Mouse (Mus musculus) E14TG2a.4 (cell line): ENCODE results near the gene Mosmo.

ENCODE experiments used
- H3K27me3 ChIP-seq: 2 replicates; pipeline ENCODE4 v1.6.1; 2014; ENCODE audit warnings: low read length, control low read depth; ENCODE audit not compliant: insufficient read depth
- H3K36me3 ChIP-seq: 2 replicates; pipeline ENCODE4 v1.6.1; 2014; ENCODE audit warnings: low read length, control low read depth; ENCODE audit not compliant: insufficient read depth
- H3K4me1 ChIP-seq: replicated peaks from 2 replicates; pipeline ENCODE4 v1.6.1; 2014; ENCODE audit warnings: low read depth, low read length, control low read depth
- H3K4me3 ChIP-seq: replicated peaks from 2 replicates; pipeline ENCODE4 v1.5.1; 2014; ENCODE audit warnings: mild to moderate bottlenecking, low read length
- H3K9me3 ChIP-seq: 2 replicates; pipeline ENCODE4 v1.6.1; 2014; ENCODE audit warnings: low read length, control low read depth
- CTCF ChIP-seq: conservative IDR thresholded peaks from 2 replicates; pipeline ENCODE4 v1.5.1; 2014; ENCODE audit warnings: low read length
- NANOG ChIP-seq: IDR thresholded peaks from 2 replicates; pipeline ENCODE4 v1.6.1; 2014; ENCODE audit warnings: borderline replicate concordance, low read length, mixed read lengths
- POU5F1 ChIP-seq: IDR thresholded peaks from 2 replicates; pipeline ENCODE4 v1.6.1; 2014; ENCODE audit warnings: low read length, borderline replicate concordance

The Mosmo gene

DNA sequence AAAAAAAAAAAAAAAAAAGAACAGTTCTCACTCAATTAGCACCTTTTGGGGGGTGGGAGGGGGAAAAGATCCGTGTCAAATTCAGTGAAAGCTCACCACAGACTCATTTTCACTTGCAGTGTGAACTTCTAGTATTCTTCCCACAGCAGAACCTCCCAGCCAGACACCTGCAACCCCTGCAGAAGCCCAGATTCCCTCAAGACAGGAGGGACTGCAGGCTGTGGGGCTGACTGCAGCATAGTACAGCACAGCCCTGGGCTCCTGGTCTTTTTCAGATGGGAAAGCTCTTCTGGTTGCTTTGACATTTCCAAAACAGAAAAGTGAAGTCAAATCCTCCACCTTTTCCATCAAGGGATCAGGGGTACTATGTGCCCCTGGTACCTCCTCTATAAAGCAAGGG, 90.0 kb downstream of the Mosmo start:
- H3K36me3 ChIP-seq: no peaks in the 10 kb centered on the region
- no peaks in the 10 kb centered on the region for H3K4me1 ChIP-seq
- peaks cover 3% of the 10 kb centered on the region; the same call in 1 of the 2 replicates for H3K9me3 ChIP-seq
- no peak overlapping the region for H3K4me3 ChIP-seq
- H3K27me3 ChIP-seq: peaks cover 6% of the 10 kb centered on the region; the same call in 1 of the 2 replicates
- no peak for TF ChIP-seq NANOG
- no peak for TF ChIP-seq CTCF
- no peak for TF ChIP-seq POU5F1

DNA sequence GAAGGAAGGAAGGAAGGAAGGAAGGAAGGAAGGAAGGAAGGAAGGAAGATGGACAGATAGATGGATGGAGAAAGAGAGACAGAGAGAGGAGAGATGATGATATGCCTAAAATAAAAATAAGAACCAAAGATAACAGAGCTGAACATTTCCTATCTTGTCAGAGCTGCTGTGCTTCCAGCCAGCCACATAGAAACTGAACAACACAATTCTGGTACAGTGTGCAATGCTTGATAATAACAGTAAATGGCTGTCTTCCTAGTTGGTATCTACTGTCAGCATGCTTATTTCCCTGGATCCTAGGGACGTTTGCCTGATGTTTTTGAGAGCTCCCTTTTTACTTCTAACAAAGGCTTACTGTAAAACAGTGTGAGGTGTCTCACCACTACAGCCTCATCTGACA, 94.0 kb downstream of the Mosmo start:
- no peak for TF ChIP-seq CTCF
- TF ChIP-seq NANOG: no peak
- no peak for TF ChIP-seq POU5F1
- H3K36me3 ChIP-seq: no peaks in the 10 kb centered on the region
- no peak overlapping the region for H3K4me3 ChIP-seq
- no peaks in the 10 kb centered on the region for H3K4me1 ChIP-seq
- H3K27me3 ChIP-seq: peaks cover 6% of the 10 kb centered on the region; the same call in 1 of the 2 replicates
- peaks cover 3% of the 10 kb centered on the region; the same call in 1 of the 2 replicates for H3K9me3 ChIP-seq

DNA sequence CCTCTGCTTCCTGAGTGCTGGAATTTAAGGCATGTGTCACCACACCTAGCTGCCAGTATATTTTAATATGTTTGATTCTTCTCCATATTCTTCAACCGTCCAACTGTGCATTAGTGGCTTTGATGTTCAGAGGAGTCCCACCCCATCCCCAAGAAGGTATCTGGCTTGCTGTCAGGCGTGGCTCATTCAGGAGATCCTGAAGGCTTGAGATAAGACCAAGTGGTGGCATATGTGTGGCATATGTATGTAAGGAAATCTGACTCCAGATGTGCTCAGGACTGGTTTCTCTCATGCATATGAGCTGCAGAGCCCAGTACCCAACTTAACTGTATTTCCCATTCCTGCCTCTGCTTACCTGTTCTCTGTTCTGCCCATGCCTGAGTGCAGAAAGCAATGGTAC, 100.6 kb downstream of the Mosmo start:
- TF ChIP-seq CTCF (no peak), NANOG (no peak), POU5F1 (no peak)
- Histone ChIP-seq H3K9me3 (no peaks in the 10 kb centered on the region), H3K4me1 (no peaks in the 10 kb centered on the region), H3K27me3 (peaks cover 5% of the 10 kb centered on the region; the same call in 1 of the 2 replicates), H3K36me3 (no peaks in the 10 kb centered on the region), H3K4me3 (no peak overlapping the region)
